Mouse (Mus musculus): Measurements from ENCODE around the gene Apcs. TPM values are rescaled to one million over a fixed set of nuclear protein-coding genes. Genes with fewer than 3 reads are reported as not detected.

Apcs gene
- polyA plus RNA-seq, 1 experiment from 2014 or later, result 0.83 TPM

DNA sequence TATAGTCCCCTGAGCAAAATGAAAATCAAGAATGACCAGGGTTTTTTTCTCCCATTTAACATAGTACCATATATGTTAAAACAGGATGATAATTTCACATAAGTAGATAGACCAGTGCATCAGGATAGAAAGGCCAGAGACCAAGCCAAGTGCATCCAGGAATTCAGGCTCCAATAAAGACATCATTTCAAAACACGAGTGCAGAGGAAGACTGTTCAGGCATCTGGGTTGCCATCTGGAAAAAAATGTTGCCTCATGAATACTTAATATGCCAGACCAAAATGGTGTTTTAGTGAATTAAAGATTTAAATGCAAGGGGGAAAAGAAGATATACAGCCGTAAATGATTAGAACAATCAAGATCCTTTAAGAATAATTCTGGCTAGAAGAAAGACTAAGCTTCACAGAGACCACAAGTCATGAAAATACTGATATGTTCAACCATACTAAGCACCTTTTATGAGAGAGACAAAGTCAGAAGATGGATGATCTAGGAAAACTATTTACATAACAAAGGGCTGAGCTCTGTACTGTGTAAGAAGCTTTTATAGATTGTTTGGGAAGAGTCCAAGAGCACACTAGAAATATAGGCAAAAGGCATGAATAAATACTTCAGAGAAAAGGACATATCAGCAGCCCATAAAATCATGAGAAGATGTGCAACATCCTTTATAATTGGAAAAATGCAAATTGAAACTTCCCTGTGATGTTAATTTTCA is 47.6 kb downstream of the Apcs start:
- Histone ChIP-seq H3K27ac (ENCODE audit: low read depth, low read length) (no peak overlapping the region), H3K9ac (ENCODE audit: low read depth, low read length) (no peak overlapping the region), H3K9me3 (ENCODE audit: control insufficient read depth, low read length) (no peaks in the 10 kb centered on the region), H3K4me2 (replicated peaks; ENCODE audit: low read depth, low read length) (no peak overlapping the region), H3K4me3 (ENCODE audit: low read length) (no peak overlapping the region), H3K27me3 (ENCODE audit: control insufficient read depth, insufficient read depth, low read length) (no peaks in the 10 kb centered on the region), H3K36me3 (ENCODE audit: control insufficient read depth, insufficient read depth, low read length) (no peaks in the 10 kb centered on the region), H3K4me1 (ENCODE audit: control insufficient read depth, insufficient read depth, low read length) (no peaks in the 10 kb centered on the region)
- no peak for ATAC-seq (ENCODE audit: low FRiP score, low TSS enrichment)
- WGBS, result 77% methylated on average over 2 of the region's 2 CpGs

Other genes with a start within 250 kb of the Apcs start
- 0.30 and 0.73 TPM in 2 replicates for gene Crp, start 197.0 kb downstream of the Apcs start, polyA plus RNA-seq (2014; fragmentation: Nextera tagmentation; extraction: Ambion mirVana)
- not detected in 2 replicates for gene Olfr16, start 55.4 kb upstream of the Apcs start, polyA plus RNA-seq (2014; fragmentation: Nextera tagmentation; extraction: Ambion mirVana)
- gene Olfr1408, start 242.3 kb upstream of the Apcs start, polyA plus RNA-seq (2014; fragmentation: Nextera tagmentation; extraction: Ambion mirVana), result not detected in 2 replicates